Mouse (Mus musculus) forebrain, embryonic 14.5 days (tissue): ENCODE data around the gene Gm29666. TPM values are rescaled to one million over a fixed set of nuclear protein-coding genes. Genes with fewer than 3 reads are reported as not detected.

Experiments
- ATAC-seq: fragments of 200-750 bp; cut with Nextera tagmentation; 2 replicates; pipeline ENCODE4 v1.8.0; 2017; ENCODE audit warnings: mild to moderate bottlenecking, moderate library complexity
- DNase-seq: peaks from one replicate; pipeline ENCODE4 v3.0.0-alpha.2; 2015; ENCODE audit warnings: low spot score
- H3K27ac ChIP-seq: fragments of 300-500 bp; sonication (generic); 2 replicates; pipeline ENCODE4 v1.5.1; 2014; ENCODE audit warnings: low read depth, mild to moderate bottlenecking, control low read depth, low read length, moderate library complexity
- H3K27me3 ChIP-seq: fragments of 300-500 bp; sonication (generic); replicated peaks from 2 replicates; pipeline ENCODE4 v1.6.1; 2014; ENCODE audit warnings: low read length, control low read depth, mixed read lengths; ENCODE audit not compliant: control insufficient read depth, insufficient read depth
- H3K36me3 ChIP-seq: fragments of 300-500 bp; sonication (generic); 2 replicates; pipeline ENCODE4 v1.6.1; 2014; ENCODE audit warnings: low read length, control low read depth; ENCODE audit not compliant: control insufficient read depth, insufficient read depth
- H3K4me1 ChIP-seq: fragments of 300-500 bp; sonication (generic); 2 replicates; pipeline ENCODE4 v1.6.1; 2014; ENCODE audit warnings: antibody characterized with exemption, low read length, control low read depth; ENCODE audit not compliant: control insufficient read depth, insufficient read depth
- H3K4me2 ChIP-seq: fragments of 300-500 bp; sonication (generic); 2 replicates; pipeline ENCODE4 v1.6.1; 2014; ENCODE audit warnings: mild to moderate bottlenecking, control low read depth, low read length
- H3K4me3 ChIP-seq: fragments of 300-500 bp; sonication (generic); 2 replicates; pipeline ENCODE4 v1.5.1; 2014; ENCODE audit warnings: low read depth, low read length, control low read depth
- H3K9ac ChIP-seq: fragments of 300-500 bp; sonication (generic); 2 replicates; pipeline ENCODE4 v1.6.1; 2014; ENCODE audit warnings: mild to moderate bottlenecking, low read length, control low read depth, moderate library complexity
- H3K9me3 ChIP-seq: fragments of 300-500 bp; sonication (generic); replicated peaks from 2 replicates; pipeline ENCODE4 v1.6.1; 2016; ENCODE audit warnings: low read length, control low read depth, mixed read lengths; ENCODE audit not compliant: control insufficient read depth
- WGBS: fragments of 180-500 bp; shearing (Covaris S2); extraction: QIAGEN DNeasy Blood & Tissue Kit; methylation state at CpG from one replicate; pipeline ENCODE4 v1.1.7; 2014; 5-methylcytosine and 5-hydroxymethylcytosine counted together
- polyA plus RNA-seq: library from polyadenylated mRNA; unstranded; fragments of >200 nt; fragmentation: Nextera tagmentation; extraction: Ambion mirVana; gene quantifications from 2 replicates; pipeline ENCODE4 v1.2.1, GENCODE M21; 2014

Gm29666 gene
- polyA plus RNA-seq, 1 experiment from 2014 or later = 0.30 TPM

- Histone ChIP-seq H3K4me3 (no peak overlapping the region), H3K27ac (no peak overlapping the region), H3K4me1 (peaks cover 2% of the 10 kb centered on the region; the same call in 1 of the 2 replicates), H3K9ac (no peak overlapping the region), H3K9me3 (no peaks in the 10 kb centered on the region), H3K36me3 (no peaks in the 10 kb centered on the region), H3K4me2 (no peak overlapping the region), H3K27me3 (no peaks in the 10 kb centered on the region)
- WGBS = 5% methylated on average over 3 of the region's 3 CpGs
- DNase-seq (peak; percentile 87), ATAC-seq (peak; percentile 40; the same call in 1 of the 2 replicates)
These were observed 28.2 kb downstream of the Gm29666 start for GRCm38 (mm10) chr15:84891658-84892057.

- no peaks in the 10 kb centered on the region for H3K27me3 ChIP-seq
- peaks cover 2% of the 10 kb centered on the region; the same call in 1 of the 2 replicates for H3K4me1 ChIP-seq
- no peak overlapping the region for H3K4me3 ChIP-seq
- no peak for ATAC-seq
- no peak overlapping the region for H3K9ac ChIP-seq
- no peak overlapping the region for H3K27ac ChIP-seq
- no peaks in the 10 kb centered on the region for H3K36me3 ChIP-seq
- no peaks in the 10 kb centered on the region for H3K9me3 ChIP-seq
- 59% methylated on average over 3 of the region's 3 CpGs for WGBS
- DNase-seq = no peak
- no peak overlapping the region for H3K4me2 ChIP-seq
These were observed 28.6 kb downstream of the Gm29666 start for GRCm38 (mm10) chr15:84891246-84891645.

- H3K4me3 ChIP-seq = no peak overlapping the region
- peak; percentile 27 for DNase-seq
- no peaks in the 10 kb centered on the region for H3K27me3 ChIP-seq
- no peak overlapping the region for H3K4me2 ChIP-seq
- H3K9ac ChIP-seq = no peak overlapping the region
- no peak for ATAC-seq
- WGBS = 65% methylated on average over 12 of the region's 12 CpGs
- H3K4me1 ChIP-seq = peaks cover 2% of the 10 kb centered on the region; the same call in 1 of the 2 replicates
- no peaks in the 10 kb centered on the region for H3K36me3 ChIP-seq
- H3K9me3 ChIP-seq = no peaks in the 10 kb centered on the region
- no peak overlapping the region for H3K27ac ChIP-seq
These were observed 31.8 kb downstream of the Gm29666 start for GRCm38 (mm10) chr15:84888066-84888465.

- Histone ChIP-seq H3K4me2 (no peak overlapping the region), H3K4me1 (no peaks in the 10 kb centered on the region), H3K9ac (no peak overlapping the region), H3K9me3 (no peaks in the 10 kb centered on the region), H3K27ac (no peak overlapping the region), H3K4me3 (no peak overlapping the region), H3K36me3 (no peaks in the 10 kb centered on the region), H3K27me3 (no peaks in the 10 kb centered on the region)
- DNase-seq = no peak
- no peak for ATAC-seq
- 85% methylated on average over 12 of the region's 12 CpGs for WGBS
These were observed 42.6 kb downstream of the Gm29666 start for GRCm38 (mm10) chr15:84877029-84877815.

- Histone ChIP-seq H3K36me3 (no peaks in the 10 kb centered on the region), H3K4me2 (no peak overlapping the region), H3K27me3 (no peaks in the 10 kb centered on the region), H3K4me3 (no peak overlapping the region), H3K9ac (no peak overlapping the region), H3K27ac (no peak overlapping the region), H3K9me3 (no peaks in the 10 kb centered on the region), H3K4me1 (no peaks in the 10 kb centered on the region)
- DNase-seq (no peak), ATAC-seq (no peak)
- WGBS = 84% methylated on average over 4 of the region's 4 CpGs
These were observed 46.0 kb downstream of the Gm29666 start for GRCm38 (mm10) chr15:84873867-84874266.

- Histone ChIP-seq H3K4me1 (no peaks in the 10 kb centered on the region), H3K9me3 (no peaks in the 10 kb centered on the region), H3K9ac (no peak overlapping the region), H3K27me3 (no peaks in the 10 kb centered on the region), H3K4me2 (no peak overlapping the region), H3K36me3 (no peaks in the 10 kb centered on the region), H3K27ac (no peak overlapping the region), H3K4me3 (no peak overlapping the region)
- ATAC-seq (no peak), DNase-seq (no peak)
- 89% methylated on average over 11 of the region's 11 CpGs for WGBS
These were observed 46.8 kb downstream of the Gm29666 start for GRCm38 (mm10) chr15:84873079-84873478.

GRCm38 (mm10) chr15:84871802-84872201 lies 48.0 kb downstream of the Gm29666 start:
- Histone ChIP-seq H3K4me3 (no peak overlapping the region), H3K9ac (no peak overlapping the region), H3K36me3 (no peaks in the 10 kb centered on the region), H3K9me3 (no peaks in the 10 kb centered on the region), H3K27me3 (no peaks in the 10 kb centered on the region), H3K27ac (no peak overlapping the region), H3K4me1 (no peaks in the 10 kb centered on the region), H3K4me2 (no peak overlapping the region)
- WGBS = 71% methylated on average over 3 of the region's 3 CpGs
- ATAC-seq (no peak), DNase-seq (no peak)

GRCm38 (mm10) chr15:84861911-84862310 lies 57.9 kb downstream of the Gm29666 start:
- no peak overlapping the region for H3K27ac ChIP-seq
- no peak overlapping the region for H3K4me3 ChIP-seq
- H3K9ac ChIP-seq = no peak overlapping the region
- no peak overlapping the region for H3K4me2 ChIP-seq
- H3K27me3 ChIP-seq = no peaks in the 10 kb centered on the region
- DNase-seq (peak; percentile 32), ATAC-seq (no peak)
- H3K36me3 ChIP-seq = no peaks in the 10 kb centered on the region
- 66% methylated on average over 8 of the region's 8 CpGs for WGBS
- H3K4me1 ChIP-seq = peaks cover 3% of the 10 kb centered on the region; the same call in 1 of the 2 replicates
- H3K9me3 ChIP-seq = no peaks in the 10 kb centered on the region
